9 mouse cellular contexts compared by ENCODE assay signal in the genomic region with DNA sequence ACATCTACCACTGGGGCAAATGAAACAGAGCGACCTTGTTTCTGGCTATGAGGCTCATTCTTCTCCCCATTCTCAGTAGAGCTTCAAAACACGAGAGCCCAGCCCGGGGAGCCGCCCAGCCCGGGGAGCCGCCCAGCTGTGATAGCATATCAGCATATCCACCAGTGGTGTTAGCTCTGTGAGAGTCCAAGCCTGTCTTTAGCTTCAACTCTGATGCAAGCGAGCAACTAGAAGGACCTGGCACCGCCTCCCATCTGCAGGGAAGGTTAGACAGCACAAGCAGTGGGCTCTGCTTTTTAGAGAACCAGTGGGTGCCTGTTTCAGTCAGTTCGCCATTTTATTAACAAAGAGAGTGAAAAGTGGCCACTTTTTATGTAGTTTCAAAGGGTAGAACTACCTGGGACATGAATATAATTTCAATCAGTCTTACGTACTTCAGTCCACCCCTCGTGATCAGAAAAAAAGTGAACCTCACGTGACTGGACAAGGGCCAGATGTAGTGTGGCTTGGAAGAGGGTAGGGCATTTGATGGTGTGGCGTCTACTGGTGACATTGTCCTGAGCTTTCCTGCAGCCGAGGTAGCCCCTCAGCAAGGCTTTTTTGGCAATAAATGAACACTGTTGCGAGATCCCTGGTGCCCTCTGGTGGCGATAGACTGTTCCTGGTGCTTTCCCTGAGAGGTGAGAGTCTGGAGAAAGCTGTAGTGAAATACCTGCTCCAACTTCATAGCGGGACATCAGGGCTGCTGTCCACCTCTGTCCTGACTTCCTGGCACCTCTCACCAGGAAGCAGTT.
DNase-seq lines count a peak whose midpoint lies in the region; ATAC-seq and TF ChIP-seq lines count a peak whose summit lies in the region.
"Had no signal": no experiment of that assay in that cellular context is flagged by ENCODE, and none has a peak within 500 bp of the region (broad histone marks: within the 10 kb centered on the region; RNA-seq: fewer than 3 reads in every experiment).

No protein-coding gene starts in this region.

- TF ChIP-seq CTCF in heart, adult 2 months (IDR thresholded peaks at IDR 0.05) = peak; percentile 67

- WGBS in heart, adult 2 months = 26% methylated on average over 17 of the region's 17 CpGs
- 54% methylated on average over 17 of the region's 17 CpGs for WGBS in midbrain, embryonic 12.5 days

- no peaks in the 10 kb centered on the region for H3K36me3 ChIP-seq in heart, adult 2 months (ENCODE audit: control insufficient read depth, insufficient read depth, low read length)
- no peaks in the 10 kb centered on the region for H3K36me3 ChIP-seq in midbrain, embryonic 12.5 days
- H3K36me3 ChIP-seq: G1E had no signal

- ATAC-seq in midbrain, embryonic 12.5 days (ENCODE audit: low FRiP score, low read depth) = peak; percentile 49; the same call in 1 of the 2 replicates

- no peaks in the 10 kb centered on the region for H3K27me3 ChIP-seq in heart, adult 2 months (ENCODE audit: control insufficient read depth, insufficient read depth, low read length)
- H3K27me3 ChIP-seq in midbrain, embryonic 12.5 days = no peaks in the 10 kb centered on the region

- H3K79me2 ChIP-seq in heart, adult 2 months (replicated peaks; ENCODE audit: control insufficient read depth, insufficient read depth, low read length) = no peaks in the 10 kb centered on the region

- no peak overlapping the region for H3K4me3 ChIP-seq in heart, adult 2 months
- no peak overlapping the region for H3K4me3 ChIP-seq in midbrain, embryonic 12.5 days

- no peak overlapping the region for H3K4me2 ChIP-seq in midbrain, embryonic 12.5 days (replicated peaks)

- no peak overlapping the region for H3K9ac ChIP-seq in heart, adult 2 months (ENCODE audit: low read depth, low read length)
- no peak overlapping the region for H3K9ac ChIP-seq in midbrain, embryonic 12.5 days (replicated peaks)

- TF ChIP-seq EP300 in heart, adult 2 months (IDR thresholded peaks at IDR 0.05; ENCODE audit: insufficient read depth, low read depth, low read length) = no peak

- no peaks in the 10 kb centered on the region for H3K9me3 ChIP-seq in midbrain, embryonic 12.5 days
- H3K9me3 ChIP-seq: G1E had no signal

- H3K27ac ChIP-seq in heart, adult 2 months = no peak overlapping the region
- H3K27ac ChIP-seq in midbrain, embryonic 12.5 days (replicated peaks) = no peak overlapping the region

- DNase-seq in heart, adult 2 months = no peak
- DNase-seq in heart, adult 8-10 months (ENCODE audit: low spot score) = no peak
- DNase-seq in ES-CJ7 (ENCODE audit: low read depth, low spot score) = peak; percentile 74
- DNase-seq in cerebellum, postnatal 10 days = peak; percentile 86
- DNase-seq in frontal cortex, postnatal 36 days (ENCODE audit: low spot score in 2 of 2) = peak; percentile 48 to 50
- peak; percentile 60 to 76 for DNase-seq in layer of hippocampus, postnatal 14 days (ENCODE audit: low spot score in 2 of 2)
- peak; percentile 78 for DNase-seq in testis, postnatal 10 days (ENCODE audit: low spot score)

- H3K4me1 ChIP-seq in heart, adult 2 months (ENCODE audit: control insufficient read depth, insufficient read depth, low read length) = no peaks in the 10 kb centered on the region
- H3K4me1 ChIP-seq in midbrain, embryonic 12.5 days = 0 out of 2 replicates have a peak, but pooled peaks cover 6% of the 10 kb centered on the region

- intact Hi-C loops in heart, adult 2 months (cut with DNase I) = no loop called here

- TF ChIP-seq POLR2A in heart, adult 2 months (IDR thresholded peaks at IDR 0.05; ENCODE audit: insufficient read depth, low read depth, low read length) = no peak

Comparison
In these comparisons a context has a peak if more than half of its experiments do, and no peak if none do; other contexts are left out.
1. DNase-seq: peak in ES-CJ7 (single experiment), cerebellum, postnatal 10 days (2 of 2), frontal cortex, postnatal 36 days (2 of 2), layer of hippocampus, postnatal 14 days (2 of 2) and testis, postnatal 10 days (single experiment); none in heart, adult 2 months (0 of 2) and heart, adult 8-10 months (single experiment).